Mouse (Mus musculus) brain, embryonic 14.5 days (tissue): ENCODE measurements at regions not wholly inside any gene's neighbourhood (a gene's known extent, or its start where the extent isn't known, plus 50 kb on each side); places are given as distances from the start of the nearest gene placed in this dataset.

ENCODE experiments used
- CTCF ChIP-seq: fragments of 200-500 bp; IDR thresholded peaks from 2 replicates; pipeline ENCODE4 v1.5.1; 2012; ENCODE audit warnings: inconsistent platforms, mild to moderate bottlenecking, moderate library complexity, borderline replicate concordance; ENCODE audit not compliant: insufficient read depth, insufficient read length; ENCODE audit errors: extremely low read depth
- POLR2A ChIP-seq: fragments of 200-500 bp; IDR thresholded peaks from 2 replicates; pipeline ENCODE4 v1.6.1; 2012; ENCODE audit warnings: mild to moderate bottlenecking, inconsistent platforms, borderline replicate concordance; ENCODE audit not compliant: poor library complexity, insufficient read depth, insufficient read length, severe bottlenecking; ENCODE audit errors: extremely low read depth

DNA sequence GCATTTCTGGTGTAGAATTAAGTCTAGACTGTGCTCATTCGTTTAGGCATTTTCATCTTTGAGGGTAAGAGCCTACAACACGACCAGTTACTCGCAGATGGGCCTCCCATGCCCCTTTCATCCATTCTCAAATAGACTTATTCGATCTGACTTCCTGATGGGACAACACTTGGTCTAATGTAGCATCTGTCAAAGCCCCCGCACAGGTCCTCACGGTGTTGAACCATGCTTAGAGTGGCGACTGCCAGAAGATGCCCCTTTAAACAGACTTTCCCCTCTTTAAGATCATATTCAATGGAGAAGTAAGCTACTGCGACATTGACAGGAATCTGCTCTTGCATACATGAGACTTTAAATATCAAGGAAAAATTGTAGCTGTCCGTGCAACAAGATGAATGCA, 140.1 kb upstream of the Kcnh8 start:
- no peak for TF ChIP-seq POLR2A
- TF ChIP-seq CTCF = no peak
